Mouse (Mus musculus) limb, embryonic 11.5 days (tissue): Measurements from ENCODE around the gene Creb3l2. TPM values are rescaled to one million over a fixed set of nuclear protein-coding genes. Genes with fewer than 3 reads are reported as not detected.

Experiments
- ATAC-seq: fragments of 200-750 bp; cut with Nextera tagmentation; 2 replicates; pipeline ENCODE4 v1.8.0; 2017; ENCODE audit warnings: low read depth; ENCODE audit not compliant: insufficient number of reproducible peaks, low FRiP score, low TSS enrichment
- DNase-seq: peaks from one replicate; pipeline ENCODE4 v3.0.0-alpha.2; 2015; ENCODE audit warnings: low spot score
- H3K27ac ChIP-seq: fragments of 300-500 bp; sonication (generic); replicated peaks from 2 replicates; pipeline ENCODE4 v1.5.1; 2014; ENCODE audit warnings: low read depth, mild to moderate bottlenecking, low read length
- H3K27me3 ChIP-seq: fragments of 300-500 bp; sonication (generic); 2 replicates; pipeline ENCODE4 v1.6.1; 2014; ENCODE audit warnings: mild to moderate bottlenecking, low read length, mixed read lengths; ENCODE audit not compliant: control insufficient read depth, insufficient read depth
- H3K36me3 ChIP-seq: fragments of 300-500 bp; sonication (generic); 2 replicates; pipeline ENCODE4 v1.6.1; 2014; ENCODE audit warnings: mild to moderate bottlenecking, low read length, moderate library complexity, mixed read lengths; ENCODE audit not compliant: control insufficient read depth, insufficient read depth
- H3K4me1 ChIP-seq: fragments of 300-500 bp; sonication (generic); 2 replicates; pipeline ENCODE4 v1.6.1; 2014; ENCODE audit warnings: low read length, mixed read lengths; ENCODE audit not compliant: control insufficient read depth, insufficient read depth
- H3K4me2 ChIP-seq: fragments of 300-500 bp; sonication (generic); 2 replicates; pipeline ENCODE4 v1.6.1; 2014; ENCODE audit warnings: low read depth, mild to moderate bottlenecking, moderate library complexity; ENCODE audit not compliant: severe bottlenecking
- H3K4me3 ChIP-seq: fragments of 300-500 bp; sonication (generic); 2 replicates; pipeline ENCODE4 v1.5.1; 2014; ENCODE audit warnings: low read depth, low read length
- H3K9ac ChIP-seq: fragments of 300-500 bp; sonication (generic); 2 replicates; pipeline ENCODE4 v1.6.1; 2014; ENCODE audit warnings: mild to moderate bottlenecking, low read length
- H3K9me3 ChIP-seq: fragments of 300-500 bp; sonication (generic); 2 replicates; pipeline ENCODE4 v1.6.1; 2016; ENCODE audit warnings: low read length; ENCODE audit not compliant: control insufficient read depth
- WGBS: fragments of 180-500 bp; shearing (Covaris S2); extraction: QIAGEN DNeasy Blood & Tissue Kit; methylation state at CpG from one replicate; pipeline ENCODE4 v1.1.7; 2014; 5-methylcytosine and 5-hydroxymethylcytosine counted together
- polyA plus RNA-seq: library from polyadenylated mRNA; unstranded; fragments of >200 nt; fragmentation: Nextera tagmentation; extraction: Ambion mirVana; gene quantifications from 2 replicates; pipeline ENCODE4 v1.2.1, GENCODE M21; 2014

The Creb3l2 gene
- polyA plus RNA-seq: 25.2 and 27.5 TPM in 2 replicates

DNA sequence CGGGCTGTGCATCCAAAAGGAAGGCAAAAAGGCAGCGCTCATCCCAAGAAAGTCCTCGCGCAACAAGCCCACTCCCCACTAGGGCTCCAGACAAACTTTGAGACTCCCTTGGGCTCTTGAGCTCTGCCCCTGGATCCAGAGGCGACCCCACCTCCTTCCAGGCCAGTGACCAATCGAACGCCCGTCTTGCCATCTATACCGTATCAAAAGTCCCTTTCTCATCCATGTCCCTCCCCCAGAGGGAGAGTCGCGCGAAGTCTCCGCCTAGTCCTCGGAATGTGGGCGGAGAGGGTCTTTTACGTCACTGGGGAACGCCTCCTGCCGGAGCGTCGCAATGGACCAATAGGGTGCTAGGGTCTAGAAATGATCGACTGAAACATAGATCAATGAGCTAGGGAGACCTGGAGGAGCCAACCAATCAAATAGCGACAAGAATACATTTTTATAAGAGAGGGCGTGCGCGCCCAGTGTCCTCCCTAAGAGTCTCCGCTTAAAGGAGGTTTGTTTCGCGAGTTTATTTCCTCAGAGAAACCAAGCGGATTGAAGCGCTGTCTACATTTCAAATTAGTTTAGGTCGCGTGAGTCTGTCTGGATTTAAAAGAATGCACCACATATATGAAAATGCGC, at the start of gene Creb3l2:
Gene Creb3l2, minus strand, starts transcription at position 106 of the 627 bp plus-strand sequence.
- ATAC-seq: peak; percentile 99
- WGBS: under 1% methylated on average over 33 of the region's 33 CpGs
- H3K9ac ChIP-seq: peak within 1 kb of the TSS; percentile 85

DNA sequence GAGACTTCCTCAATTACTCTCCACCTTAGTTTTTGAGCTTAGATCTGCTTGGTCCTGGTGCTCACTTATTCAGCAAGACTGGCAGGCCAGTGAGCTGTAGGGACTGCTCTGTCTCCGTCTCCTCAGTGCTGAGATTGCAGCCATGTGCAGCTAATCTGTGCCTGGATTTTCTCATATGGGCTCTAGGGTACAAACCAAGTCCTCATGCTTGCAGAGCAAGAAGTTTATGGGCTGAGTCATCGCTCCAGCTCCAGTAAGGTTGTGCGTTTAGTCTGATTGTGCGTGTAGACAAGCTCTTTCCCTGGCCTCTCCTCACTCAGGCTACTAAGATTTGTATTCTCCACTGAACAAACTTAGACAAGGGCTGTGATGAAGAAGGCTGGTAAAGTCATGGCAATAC, 44.6 kb upstream of the Creb3l2 start:
- Histone ChIP-seq H3K27ac (no peak overlapping the region), H3K9ac (no peak overlapping the region), H3K4me1 (no peaks in the 10 kb centered on the region), H3K36me3 (no peaks in the 10 kb centered on the region), H3K9me3 (no peaks in the 10 kb centered on the region), H3K27me3 (no peaks in the 10 kb centered on the region), H3K4me3 (no peak overlapping the region), H3K4me2 (no peak overlapping the region)
- WGBS: 73% methylated on average over 4 of the region's 4 CpGs
- no peak for ATAC-seq
- no peak for DNase-seq

More for the DNA sequence above, at the start of gene Creb3l2:
- Histone ChIP-seq H3K4me2 (peak within 1 kb of the TSS; percentile 72), H3K36me3 (no peaks in the 10 kb centered on the region), H3K9me3 (no peaks in the 10 kb centered on the region), H3K4me1 (no peaks in the 10 kb centered on the region), H3K27ac (peak within 1 kb of the TSS; percentile 89), H3K4me3 (peak within 1 kb of the TSS; percentile 97), H3K27me3 (no peaks in the 10 kb centered on the region)
- DNase-seq: peak; percentile 99

DNA sequence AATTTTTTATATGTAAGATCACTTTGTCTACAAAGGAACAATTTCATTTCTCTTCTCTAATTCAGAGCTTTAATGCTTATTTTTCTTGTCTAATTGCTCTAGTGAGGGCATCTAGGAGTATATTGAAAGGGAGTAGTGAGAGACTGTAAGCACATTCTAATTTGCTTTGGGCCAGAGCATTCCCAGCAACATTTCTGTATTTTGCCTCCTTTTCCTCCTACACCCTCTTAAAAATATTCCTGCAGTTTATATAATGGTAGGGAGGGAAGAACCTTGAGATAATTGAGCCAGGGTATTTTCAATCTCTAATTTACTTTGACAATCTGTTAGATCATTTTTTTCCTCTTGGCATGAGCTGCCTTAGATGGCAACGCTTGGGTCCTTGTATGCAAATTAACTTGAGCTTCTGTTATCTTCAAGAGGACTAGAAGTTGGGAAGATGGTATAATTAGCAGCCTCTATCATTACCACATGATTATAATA, 42.7 kb upstream of the Creb3l2 start:
- Histone ChIP-seq H3K4me2 (no peak overlapping the region), H3K27me3 (no peaks in the 10 kb centered on the region), H3K9ac (no peak overlapping the region), H3K4me3 (no peak overlapping the region), H3K27ac (no peak overlapping the region), H3K9me3 (no peaks in the 10 kb centered on the region), H3K4me1 (no peaks in the 10 kb centered on the region), H3K36me3 (no peaks in the 10 kb centered on the region)
- DNase-seq: no peak
- ATAC-seq: no peak
- WGBS: 61% methylated on average over 1 of the region's 1 CpGs

- no peaks in the 10 kb centered on the region for H3K9me3 ChIP-seq
- ATAC-seq (no peak), DNase-seq (no peak)
- H3K27ac ChIP-seq: no peak overlapping the region
- no peak overlapping the region for H3K4me3 ChIP-seq
- WGBS: 8% methylated on average over 5 of the region's 5 CpGs
- H3K36me3 ChIP-seq: no peaks in the 10 kb centered on the region
- no peaks in the 10 kb centered on the region for H3K4me1 ChIP-seq
- no peak overlapping the region for H3K9ac ChIP-seq
- H3K4me2 ChIP-seq: no peak overlapping the region
- no peaks in the 10 kb centered on the region for H3K27me3 ChIP-seq
Observed at GRCm38 (mm10) chr6:37483262-37483661, 41.3 kb upstream of the Creb3l2 start.

DNA sequence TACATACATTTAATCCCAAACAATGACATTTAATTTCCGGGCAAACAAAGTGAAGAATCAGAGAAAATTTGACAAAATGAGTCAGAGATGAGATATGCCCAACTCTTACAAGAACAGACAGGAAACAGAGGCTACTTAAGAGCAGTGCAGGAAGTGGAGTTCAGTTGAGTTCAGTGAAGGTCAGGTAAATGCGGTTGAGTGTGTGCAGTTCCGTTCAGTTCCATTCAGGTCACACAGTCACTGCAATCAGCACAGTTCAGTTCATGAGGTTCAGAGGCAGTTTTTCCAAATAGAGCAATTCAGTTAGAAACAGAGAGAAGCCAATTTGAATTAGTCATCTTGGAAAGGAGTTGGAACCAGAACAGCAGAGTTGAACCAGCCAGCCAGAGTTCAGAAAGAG, 39.2 kb upstream of the Creb3l2 start:
- Histone ChIP-seq H3K9me3 (no peaks in the 10 kb centered on the region), H3K27ac (no peak overlapping the region), H3K27me3 (no peaks in the 10 kb centered on the region), H3K4me3 (no peak overlapping the region), H3K9ac (no peak overlapping the region), H3K4me1 (no peaks in the 10 kb centered on the region), H3K4me2 (no peak overlapping the region), H3K36me3 (no peaks in the 10 kb centered on the region)
- 84% methylated on average over 3 of the region's 3 CpGs for WGBS
- DNase-seq (no peak), ATAC-seq (no peak)

DNA sequence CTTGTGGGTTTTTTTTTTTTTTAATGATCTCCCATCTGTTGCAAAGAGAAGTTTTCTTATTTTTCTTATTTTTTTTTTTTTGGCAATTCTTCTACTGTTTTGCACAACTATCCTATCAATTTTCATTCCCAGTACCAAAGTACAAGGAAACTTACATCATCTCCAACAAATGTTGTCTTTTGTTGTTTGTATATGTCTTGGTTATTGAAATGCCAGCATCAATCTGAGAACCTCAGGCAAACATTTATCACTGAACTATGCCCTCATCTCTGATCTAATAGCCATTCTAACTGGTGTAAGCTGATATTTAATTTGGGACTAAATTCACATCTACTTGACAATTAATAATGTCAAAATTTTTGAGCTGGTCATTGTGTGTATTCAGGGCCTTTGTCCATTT, 38.1 kb upstream of the Creb3l2 start:
- Histone ChIP-seq H3K27ac (no peak overlapping the region), H3K9me3 (no peaks in the 10 kb centered on the region), H3K9ac (no peak overlapping the region), H3K36me3 (no peaks in the 10 kb centered on the region), H3K27me3 (no peaks in the 10 kb centered on the region), H3K4me2 (no peak overlapping the region), H3K4me3 (no peak overlapping the region), H3K4me1 (no peaks in the 10 kb centered on the region)
- ATAC-seq (no peak), DNase-seq (no peak)

- 85% methylated on average over 2 of the region's 2 CpGs for WGBS
- no peak overlapping the region for H3K4me3 ChIP-seq
- no peaks in the 10 kb centered on the region for H3K27me3 ChIP-seq
- H3K9me3 ChIP-seq: no peaks in the 10 kb centered on the region
- ATAC-seq: no peak
- no peaks in the 10 kb centered on the region for H3K4me1 ChIP-seq
- H3K9ac ChIP-seq: no peak overlapping the region
- no peak overlapping the region for H3K4me2 ChIP-seq
- H3K36me3 ChIP-seq: no peaks in the 10 kb centered on the region
- no peak for DNase-seq
- no peak overlapping the region for H3K27ac ChIP-seq
Observed at GRCm38 (mm10) chr6:37478481-37478880, 36.5 kb upstream of the Creb3l2 start.

GRCm38 (mm10) chr6:37473674-37474342, 31.9 kb upstream of the Creb3l2 start:
- 86% methylated on average over 4 of the region's 4 CpGs for WGBS
- no peak overlapping the region for H3K4me3 ChIP-seq
- H3K27ac ChIP-seq: no peak overlapping the region
- H3K9me3 ChIP-seq: no peaks in the 10 kb centered on the region
- DNase-seq (peak; percentile 25), ATAC-seq (no peak)
- no peaks in the 10 kb centered on the region for H3K4me1 ChIP-seq
- no peak overlapping the region for H3K9ac ChIP-seq
- H3K4me2 ChIP-seq: no peak overlapping the region
- no peaks in the 10 kb centered on the region for H3K36me3 ChIP-seq
- no peaks in the 10 kb centered on the region for H3K27me3 ChIP-seq
